Mouse (Mus musculus) cerebellum, postnatal 14 days (tissue): ENCODE results near the gene Odf3l2.

Experiments used
- DNase-seq, 2 experiments: peaks; one replicate each; pipeline ENCODE4 v3.0.0; 2021; ENCODE audit warnings: mixed read lengths in 2 of 2

The Odf3l2 gene

GRCm38 (mm10) chr10:79625398-79625797, 20.1 kb downstream of the Odf3l2 start:
- peak; percentile 59 to 69 for DNase-seq

GRCm38 (mm10) chr10:79623950-79624349, 21.6 kb downstream of the Odf3l2 start:
- peak; percentile 50 to 57 for DNase-seq

GRCm38 (mm10) chr10:79616376-79616775, 29.2 kb downstream of the Odf3l2 start:
- DNase-seq, result peak; percentile 43 to 51

GRCm38 (mm10) chr10:79615860-79616259, 29.7 kb downstream of the Odf3l2 start:
- peak; percentile 88 to 90 for DNase-seq

DNA sequence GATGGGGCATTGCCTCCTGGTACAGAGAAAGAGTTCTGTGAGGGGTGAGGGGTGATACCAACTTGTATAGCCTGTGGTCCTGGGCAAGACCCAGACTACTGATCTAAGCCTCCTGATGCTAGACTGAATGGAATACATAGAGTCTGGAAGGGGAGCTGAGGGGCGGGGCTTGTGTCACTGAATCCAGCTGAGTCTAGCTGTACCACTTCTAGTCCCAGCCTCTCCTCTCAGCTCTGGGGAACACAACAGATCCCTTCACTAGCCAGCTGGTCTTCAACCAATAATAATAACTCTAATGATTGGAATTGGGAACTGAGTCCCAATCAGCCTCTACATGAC, 31.3 kb downstream of the Odf3l2 start:
- DNase-seq, result no peak

GRCm38 (mm10) chr10:79613578-79614304, 31.8 kb downstream of the Odf3l2 start, which contains the start of gene C2cd4c:
Gene C2cd4c (minus strand): TSS chr10:79614025.
- peak; percentile 79 for DNase-seq

- peak; percentile 64 to 68 for DNase-seq
These were observed 33.1 kb downstream of the Odf3l2 start for GRCm38 (mm10) chr10:79612192-79613135.

- peak; percentile 58 to 59 for DNase-seq
These were observed 34.2 kb downstream of the Odf3l2 start for GRCm38 (mm10) chr10:79611296-79611695.

- DNase-seq, result peak in 1 of 2 experiments; percentile 12
These were observed 36.3 kb downstream of the Odf3l2 start for GRCm38 (mm10) chr10:79609276-79609675.

GRCm38 (mm10) chr10:79607892-79608291, 37.6 kb downstream of the Odf3l2 start:
- DNase-seq, result peak; percentile 14 to 19

DNA sequence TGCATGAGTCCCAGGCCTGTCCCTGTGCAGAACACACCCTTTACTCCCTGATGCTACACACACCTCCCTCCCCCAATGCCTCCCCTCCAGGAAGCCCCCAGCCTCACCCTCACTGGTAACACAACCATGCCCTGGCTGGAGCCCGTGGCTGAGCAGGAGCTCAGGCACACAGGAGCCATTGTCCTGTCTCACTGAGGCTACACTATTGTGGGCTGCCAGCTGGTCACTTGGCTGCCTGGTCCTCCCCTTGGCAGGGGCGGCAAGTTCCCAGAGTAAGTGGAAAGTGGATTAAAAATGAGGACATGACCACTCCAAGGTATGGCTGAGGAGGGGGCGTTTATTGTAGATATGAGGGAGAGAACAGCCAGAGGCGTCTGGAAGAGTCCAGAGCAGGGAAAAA, 39.0 kb downstream of the Odf3l2 start:
- DNase-seq, result peak; percentile 64 to 75

- no peak for DNase-seq
These were observed 47.7 kb downstream of the Odf3l2 start for GRCm38 (mm10) chr10:79597936-79598230.

DNA sequence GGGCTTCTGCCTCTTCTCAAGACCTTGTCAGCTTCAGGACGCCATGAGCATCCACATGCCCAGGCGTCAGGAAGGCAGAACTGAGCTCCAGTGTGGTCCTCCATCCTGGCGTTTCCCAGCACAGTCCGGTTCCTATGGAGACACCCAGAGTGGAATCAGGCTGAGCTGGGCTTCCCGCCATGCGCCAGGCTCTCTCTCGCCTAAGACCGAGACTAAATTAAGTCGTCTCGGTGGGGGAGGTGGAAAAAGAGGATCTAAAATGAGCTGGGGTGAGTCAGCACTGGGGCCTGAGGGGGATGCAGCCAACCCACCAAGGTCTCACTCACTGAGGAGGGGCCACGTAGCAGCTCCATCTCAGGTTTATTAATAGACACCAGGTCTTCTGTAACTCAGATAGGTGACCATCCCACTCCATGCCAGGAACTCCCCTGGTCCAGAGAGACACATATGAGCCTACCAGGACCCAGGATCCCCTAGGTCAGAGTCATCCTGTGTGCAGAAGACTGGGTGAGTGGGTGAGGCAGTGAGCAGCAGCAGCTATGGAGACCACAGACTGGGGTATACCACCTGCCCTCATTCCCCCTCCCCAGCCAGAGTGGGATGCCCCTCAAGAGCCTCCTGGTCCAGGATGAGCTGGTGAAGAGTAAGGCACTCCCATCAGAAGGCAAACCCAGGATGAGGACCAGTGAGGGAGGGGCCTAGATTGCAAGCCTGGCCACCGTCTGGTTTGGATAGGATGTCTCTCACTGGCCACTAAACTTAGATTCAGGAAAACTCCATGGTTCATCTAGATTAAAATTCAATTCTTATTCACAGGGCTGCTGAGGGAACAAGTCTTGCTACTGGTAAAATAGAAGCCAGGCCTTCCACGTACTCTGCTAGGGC, 48.2 kb downstream of the Odf3l2 start:
- no peak for DNase-seq

- DNase-seq, result no peak
These were observed 50.0 kb downstream of the Odf3l2 start for GRCm38 (mm10) chr10:79595590-79595929.

GRCm38 (mm10) chr10:79594872-79595589, 50.5 kb downstream of the Odf3l2 start:
- DNase-seq, result peak; percentile 80 to 84

- no peak for DNase-seq
These were observed 51.4 kb downstream of the Odf3l2 start for GRCm38 (mm10) chr10:79594111-79594510.

DNA sequence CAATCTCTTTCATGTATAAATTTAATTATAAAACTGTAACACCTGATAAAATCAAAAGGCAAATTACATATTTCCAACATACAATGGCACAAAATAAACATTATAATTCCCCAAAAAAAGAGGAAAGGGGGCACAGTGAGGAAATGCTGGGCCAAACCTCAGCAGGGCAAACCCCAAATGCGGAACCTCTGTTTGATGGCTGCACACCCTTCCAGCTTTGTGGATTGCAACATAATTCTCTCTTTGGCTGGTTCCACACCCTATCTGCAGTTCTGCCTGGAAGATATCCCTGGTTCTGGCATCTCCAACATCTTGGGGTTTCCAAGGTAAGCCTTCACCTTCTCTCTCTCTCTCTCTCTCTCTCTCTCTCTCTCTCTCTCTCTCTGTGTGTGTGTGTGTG, 54.8 kb downstream of the Odf3l2 start:
- DNase-seq, result no peak
